Mouse (Mus musculus) bone marrow macrophage, adult 2 months (primary cell): Measurements from ENCODE around the gene Tbx18.

Experiments used
- CTCF ChIP-seq: IDR thresholded peaks from 2 replicates; pipeline ENCODE4 v1.5.1; 2012; ENCODE audit warnings: low read depth, mild to moderate bottlenecking, low read length, moderate library complexity
- POLR2A ChIP-seq: IDR thresholded peaks from 2 replicates; pipeline ENCODE4 v1.6.1; 2012; ENCODE audit warnings: mild to moderate bottlenecking, low read depth, low read length, borderline replicate concordance

DNA sequence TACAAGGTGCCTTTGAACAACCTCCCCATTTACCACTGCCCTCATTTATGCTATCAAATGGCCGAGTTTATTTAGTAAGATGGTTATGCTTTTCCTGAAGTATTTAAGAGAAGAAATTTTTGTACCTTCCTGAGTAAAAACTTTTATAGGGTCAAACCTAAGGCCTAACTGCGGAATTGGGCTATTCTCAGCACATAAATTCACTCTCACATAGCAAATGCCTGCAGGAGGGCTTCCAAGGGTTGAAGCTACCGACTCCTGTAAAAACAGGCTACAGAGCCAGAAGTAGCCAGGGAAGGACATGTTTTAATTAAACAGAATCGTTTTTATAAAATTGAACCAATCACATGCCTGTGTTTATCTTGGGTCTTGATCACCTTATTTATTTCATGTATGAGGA, 20.7 kb downstream of the Tbx18 start:
- TF ChIP-seq POLR2A (no peak), CTCF (no peak)
